Mouse (Mus musculus) CH12.LX (cell line): ENCODE measurements around the gene Ppm1l. TPM values are rescaled to one million over a fixed set of nuclear protein-coding genes. Genes with fewer than 3 reads are reported as not detected.

ENCODE experiments used
- DNase-seq: peaks from one replicate; pipeline ENCODE4 v3.0.0-alpha.2; 2013; ENCODE audit errors: extremely low read depth
- H3K27ac ChIP-seq: 2 replicates; pipeline ENCODE4 v1.5.1; 2012; ENCODE audit warnings: low read depth, mild to moderate bottlenecking, control low read depth, moderate library complexity; ENCODE audit not compliant: insufficient read depth
- H3K27me3 ChIP-seq: replicated peaks from 2 replicates; pipeline ENCODE3; 2012; ENCODE audit warnings: inconsistent platforms
- H3K36me3 ChIP-seq, 2 experiments: replicated peaks in 1 of 2; 2 replicates each; pipeline versions ENCODE3 to v1.6.1; 2012; ENCODE audit warnings: inconsistent platforms in 1 of 2, low read length in 1 of 2, mild to moderate bottlenecking in 1 of 2, mixed read lengths in 1 of 2, moderate library complexity in 1 of 2; ENCODE audit not compliant: control insufficient read depth in 1 of 2, insufficient read depth in 1 of 2
- H3K4me1 ChIP-seq, 2 experiments: 2 replicates each; pipeline ENCODE4 v1.6.1; 2012; ENCODE audit warnings: inconsistent platforms in 1 of 2, moderate library complexity in 1 of 2; ENCODE audit not compliant: insufficient read depth in 2 of 2, control insufficient read depth in 1 of 2
- H3K4me2 ChIP-seq: 2 replicates; pipeline ENCODE4 v1.6.1; 2012; ENCODE audit warnings: low read depth, mild to moderate bottlenecking, control low read depth; ENCODE audit not compliant: poor library complexity, insufficient read depth, severe bottlenecking
- H3K4me3 ChIP-seq, 3 experiments: fragments of 150-350 bp in 1 of 3; sonication (generic) in 1 of 3; replicated peaks in 1 of 3; 2 replicates each; pipeline versions ENCODE3 to v1.5.1; 2011 to 2012; ENCODE audit warnings: low read depth in 2 of 3, low read length in 2 of 3, mild to moderate bottlenecking in 2 of 3, moderate library complexity in 2 of 3, control low read depth in 1 of 3, improper control_type of control experiment in 1 of 3, inconsistent platforms in 1 of 3, mixed read lengths in 1 of 3; ENCODE audit not compliant: poor library complexity in 1 of 3
- H3K79me2 ChIP-seq: replicated peaks from 2 replicates; pipeline ENCODE4 v1.6.1; 2012; ENCODE audit warnings: mild to moderate bottlenecking, moderate library complexity; ENCODE audit not compliant: control insufficient read depth, poor library complexity, insufficient read depth, severe bottlenecking; ENCODE audit errors: extremely low read depth
- H3K9ac ChIP-seq: 2 replicates; pipeline ENCODE4 v1.6.1; 2012; ENCODE audit warnings: low read depth, mild to moderate bottlenecking, control low read depth, moderate library complexity; ENCODE audit not compliant: insufficient read depth
- H3K9me3 ChIP-seq: replicated peaks from 2 replicates; pipeline ENCODE3; 2012; ENCODE audit warnings: low read length, inconsistent platforms, mixed read lengths
- CHD1 ChIP-seq: IDR thresholded peaks from 2 replicates; pipeline ENCODE4 v1.6.1; 2012; ENCODE audit warnings: low read depth, low read length, improper control_type of control experiment, inconsistent platforms
- CTCF ChIP-seq, 2 experiments: IDR thresholded peaks in 1 of 2; conservative IDR thresholded peaks in 1 of 2; 2 replicates each; pipeline ENCODE4 v1.5.1; 2011 to 2012; ENCODE audit warnings: low read depth in 2 of 2, low read length in 2 of 2, improper control_type of control experiment in 1 of 2, inconsistent platforms in 1 of 2, mild to moderate bottlenecking in 1 of 2, moderate library complexity in 1 of 2
- ELF1 ChIP-seq: IDR thresholded peaks from 2 replicates; pipeline ENCODE4 v1.6.1; 2014; ENCODE audit warnings: low read depth, mild to moderate bottlenecking, inconsistent platforms, low read length, improper control_type of control experiment
- ETS1 ChIP-seq: conservative IDR thresholded peaks from 2 replicates; pipeline ENCODE4 v1.6.1; 2012; ENCODE audit warnings: low read depth, mild to moderate bottlenecking, inconsistent platforms, low read length, improper control_type of control experiment, moderate library complexity
- JUN ChIP-seq: IDR thresholded peaks from 2 replicates; pipeline ENCODE4 v1.6.1; 2011; ENCODE audit warnings: low read depth, mild to moderate bottlenecking, low read length, improper control_type of control experiment, moderate library complexity; ENCODE audit not compliant: insufficient read depth
- JUND ChIP-seq: conservative IDR thresholded peaks from 2 replicates; pipeline ENCODE4 v1.6.1; 2011; ENCODE audit warnings: low read depth, low read length, improper control_type of control experiment
- KAT2A ChIP-seq: IDR thresholded peaks from 2 replicates; pipeline ENCODE4 v1.6.1; 2012; ENCODE audit warnings: low read length, improper control_type of control experiment, inconsistent platforms; ENCODE audit not compliant: insufficient replicate concordance
- MAX ChIP-seq: IDR thresholded peaks from 2 replicates; pipeline ENCODE4 v1.6.1; 2011; ENCODE audit warnings: low read length, improper control_type of control experiment
- MEF2A ChIP-seq: IDR thresholded peaks from 2 replicates; pipeline ENCODE4 v1.6.1; 2014; ENCODE audit warnings: low read depth, mild to moderate bottlenecking, inconsistent platforms, low read length, improper control_type of control experiment, borderline replicate concordance
- MYC ChIP-seq: IDR thresholded peaks from 2 replicates; pipeline ENCODE4 v1.6.1; 2011; ENCODE audit warnings: low read depth, mild to moderate bottlenecking, improper control_type of control experiment, low read length
- NRF1 ChIP-seq: IDR thresholded peaks from 2 replicates; pipeline ENCODE4 v1.6.1; 2014; ENCODE audit warnings: low read depth, mild to moderate bottlenecking, inconsistent platforms, low read length, improper control_type of control experiment, moderate library complexity
- PAX5 ChIP-seq: IDR thresholded peaks from 2 replicates; pipeline ENCODE4 v1.6.1; 2012; ENCODE audit warnings: low read length, inconsistent platforms, mixed read lengths
- POLR2A ChIP-seq: IDR thresholded peaks from 2 replicates; pipeline ENCODE4 v1.6.1; 2011; ENCODE audit warnings: low read depth, mild to moderate bottlenecking, improper control_type of control experiment, low read length
- POLR2AphosphoS2 ChIP-seq: IDR thresholded peaks from 2 replicates; pipeline ENCODE4 v1.6.1; 2011; ENCODE audit warnings: low read depth, low read length, improper control_type of control experiment
- RAD21 ChIP-seq: IDR thresholded peaks from 2 replicates; pipeline ENCODE4 v1.6.1; 2011; ENCODE audit warnings: low read depth, mild to moderate bottlenecking, low read length, improper control_type of control experiment, moderate library complexity
- SMC3 ChIP-seq: IDR thresholded peaks from 2 replicates; pipeline ENCODE4 v1.6.1; 2011; ENCODE audit warnings: low read depth, low read length, improper control_type of control experiment
- TBP ChIP-seq: conservative IDR thresholded peaks from 2 replicates; pipeline ENCODE4 v1.6.1; 2011; ENCODE audit warnings: low read depth, low read length, improper control_type of control experiment
- TCF12 ChIP-seq: IDR thresholded peaks from 2 replicates; pipeline ENCODE4 v1.6.1; 2014; ENCODE audit warnings: low read depth, mild to moderate bottlenecking, inconsistent platforms, low read length, improper control_type of control experiment
- USF1 ChIP-seq: IDR thresholded peaks from 2 replicates; pipeline ENCODE4 v1.6.1; 2014; ENCODE audit warnings: low read depth, mild to moderate bottlenecking, inconsistent platforms, low read length, improper control_type of control experiment
- USF2 ChIP-seq: conservative IDR thresholded peaks from 2 replicates; pipeline ENCODE4 v1.6.1; 2011; ENCODE audit warnings: low read depth, low read length, improper control_type of control experiment
- ZKSCAN1 ChIP-seq: IDR thresholded peaks from 2 replicates; pipeline ENCODE4 v1.6.1; 2012; ENCODE audit warnings: low read depth, inconsistent platforms, low read length, improper control_type of control experiment, borderline replicate concordance
- dilution Hi-C: fragments of 300-500 bp; cut with MboI; formaldehyde crosslinking; loops from 2 replicates; pipeline ENCODE4 v1.14.3; 2020; ENCODE audit warnings: low sequenced_read_pairs; ENCODE audit not compliant: extremely low pct_unique_long_range_greater_than_20kb, extremely low pct_ligation_motif_present
- in situ Hi-C: fragments of 300-500 bp; cut with MboI; formaldehyde crosslinking; loops from 3 replicates; pipeline ENCODE4 v1.14.3; 2019; ENCODE audit warnings: low sequenced_read_pairs, low pct_ligation_motif_present, low pct_unique_long_range_greater_than_20kb, mixed read lengths
- polyA plus RNA-seq: library from polyadenylated mRNA; unstranded; fragments of >175 nt; gene quantifications from 2 replicates; pipeline ENCODE4 v1.2.1, GENCODE M21; 2012; ENCODE audit warnings: low read depth; ENCODE audit not compliant: insufficient read length
- total RNA-seq, 2 experiments: library from RNA; depleted of rRNA; stranded (reverse); fragments of 300-350 nt in 1 of 2; fragments of >200 nt in 1 of 2; gene quantifications; 2 replicates each; pipeline ENCODE4 v1.2.3; 2012 to 2014

Ppm1l gene
- total and polyA plus RNA-seq, 3 experiments, result 0.68 to 2.4 (median 1.7) TPM

GRCm38 (mm10) chr3:69596116-69596515 is 279.5 kb downstream of the Ppm1l start:
- DNase-seq, result no peak
- H3K9ac ChIP-seq, result no peak overlapping the region
- peaks cover 0 to 3% of the 10 kb centered on the region in 2 experiments; a peak in 2 of 4 replicates for H3K4me1 ChIP-seq
- TF ChIP-seq PAX5, result no peak
- TF ChIP-seq USF1, result no peak
- no peak for TF ChIP-seq ZKSCAN1
- TF ChIP-seq MYC, result no peak
- no peak for TF ChIP-seq POLR2A
- TF ChIP-seq MEF2A, result no peak
- no peak for TF ChIP-seq RAD21
- TF ChIP-seq USF2, result no peak
- TF ChIP-seq SMC3, result no peak
- no peak for TF ChIP-seq NRF1
- TF ChIP-seq KAT2A, result no peak
- no peak for TF ChIP-seq CTCF (conservative IDR thresholded peaks at IDR 0.05 in 1 of 2, IDR thresholded peaks at IDR 0.05 in 1 of 2; ENCODE audit: low read depth in 2 of 2, low read length in 2 of 2)
- no peak for TF ChIP-seq POLR2AphosphoS2
- no peaks in the 10 kb centered on the region for H3K36me3 ChIP-seq
- no peaks in the 10 kb centered on the region for H3K79me2 ChIP-seq
- dilution Hi-C loops, result no loop called here
- no peak overlapping the region for H3K27ac ChIP-seq
- peaks cover 3% of the 10 kb centered on the region for H3K9me3 ChIP-seq
- H3K27me3 ChIP-seq, result no peaks in the 10 kb centered on the region
- H3K4me2 ChIP-seq, result no peak overlapping the region
- in situ Hi-C loops, result no loop called here
- no peak overlapping the region for H3K4me3 ChIP-seq

- Histone ChIP-seq H3K79me2 (no peaks in the 10 kb centered on the region), H3K9ac (no peak overlapping the region), H3K4me2 (no peak overlapping the region), H3K4me1 (peaks cover 0 to 3% of the 10 kb centered on the region in 2 experiments; a peak in 2 of 4 replicates), H3K4me3 (no peak overlapping the region), H3K27me3 (no peaks in the 10 kb centered on the region), H3K36me3 (no peaks in the 10 kb centered on the region), H3K9me3 (peaks cover 3% of the 10 kb centered on the region), H3K27ac (no peak overlapping the region)
- in situ Hi-C loops (no loop called here), dilution Hi-C loops (no loop called here)
- no peak for TF ChIP-seq TCF12
- DNase-seq, result no peak
Observed at GRCm38 (mm10) chr3:69597211-69597610, 280.6 kb downstream of the Ppm1l start.

GRCm38 (mm10) chr3:69597816-69598215 is 281.2 kb downstream of the Ppm1l start:
- no peaks in the 10 kb centered on the region for H3K36me3 ChIP-seq
- in situ Hi-C loops, result no loop called here
- H3K27me3 ChIP-seq, result no peaks in the 10 kb centered on the region
- H3K4me1 ChIP-seq, result peaks cover 0 to 3% of the 10 kb centered on the region in 2 experiments; a peak in 2 of 4 replicates
- H3K4me3 ChIP-seq, result no peak overlapping the region
- TF ChIP-seq MAX (no peak), NRF1 (no peak), ETS1 (no peak), JUN (no peak), ELF1 (no peak), RAD21 (no peak), TBP (no peak), JUND (no peak), CHD1 (no peak), USF1 (no peak), POLR2A (no peak)
- no peak overlapping the region for H3K4me2 ChIP-seq
- H3K9ac ChIP-seq, result no peak overlapping the region
- no peaks in the 10 kb centered on the region for H3K79me2 ChIP-seq
- no peak for DNase-seq
- dilution Hi-C loops, result no loop called here
- H3K27ac ChIP-seq, result no peak overlapping the region
- peaks cover 3% of the 10 kb centered on the region for H3K9me3 ChIP-seq
